Mouse (Mus musculus): ENCODE results near the gene Coil. TPM values are rescaled to one million over a fixed set of nuclear protein-coding genes. Genes with fewer than 3 reads are reported as not detected.

Coil gene
- polyA plus RNA-seq, 1 experiment from 2014 or later, result 18.7 TPM

Other genes starting within 250 kb of the Coil start
- gene Akap1, start 105.7 kb upstream of the Coil start, polyA plus RNA-seq (2015; fragmentation: Nextera tagmentation; extraction: Ambion mirVana), result 20.2 and 20.9 TPM in 2 replicates
- 99.0 and 103 TPM in 2 replicates for gene Scpep1, start 14.8 kb upstream of the Coil start, polyA plus RNA-seq (2015; fragmentation: Nextera tagmentation; extraction: Ambion mirVana)
- not detected in 2 replicates for gene Elobl, start 3.3 kb upstream of the Coil start, polyA plus RNA-seq (2015; fragmentation: Nextera tagmentation; extraction: Ambion mirVana)
- gene Trim25, start 29.1 kb downstream of the Coil start, polyA plus RNA-seq (2015; fragmentation: Nextera tagmentation; extraction: Ambion mirVana), result 13.4 and 14.1 TPM in 2 replicates
- 3.8 and 4.0 TPM in 2 replicates for gene Dgke, start 96.6 kb downstream of the Coil start, polyA plus RNA-seq (2015; fragmentation: Nextera tagmentation; extraction: Ambion mirVana)
- gene Gm525, start 103.6 kb downstream of the Coil start, polyA plus RNA-seq (2015; fragmentation: Nextera tagmentation; extraction: Ambion mirVana), result 2.0 and 2.6 TPM in 2 replicates